Mouse (Mus musculus) layer of hippocampus, postnatal 25 days (tissue): ENCODE results near the gene Ccser1. TPM values are rescaled to one million over a fixed set of nuclear protein-coding genes. Genes with fewer than 3 reads are reported as not detected.

Source experiments
- DNase-seq, 2 experiments: peaks; one replicate each; pipeline ENCODE4 v3.0.0; 2022; ENCODE audit warnings: mixed read lengths in 2 of 2, low spot score in 1 of 2; ENCODE audit errors: extremely low spot score in 1 of 2
- total RNA-seq, 2 experiments: library from RNA; stranded (reverse); gene quantifications; 2 replicates each; pipeline ENCODE4 v1.2.3; 2021

Ccser1 gene
- 10 to 100 TPM; 28.9 to 41.0 TPM for total RNA-seq

GRCm38 (mm10) chr6:61179949-61180755 is at the start of gene Ccser1:
Ccser1 (plus strand) TSS chr6:61180324.
- DNase-seq: peak; percentile 51 to 67

GRCm38 (mm10) chr6:61136436-61136835 is 43.7 kb upstream of the Ccser1 start:
- DNase-seq: no peak

DNA sequence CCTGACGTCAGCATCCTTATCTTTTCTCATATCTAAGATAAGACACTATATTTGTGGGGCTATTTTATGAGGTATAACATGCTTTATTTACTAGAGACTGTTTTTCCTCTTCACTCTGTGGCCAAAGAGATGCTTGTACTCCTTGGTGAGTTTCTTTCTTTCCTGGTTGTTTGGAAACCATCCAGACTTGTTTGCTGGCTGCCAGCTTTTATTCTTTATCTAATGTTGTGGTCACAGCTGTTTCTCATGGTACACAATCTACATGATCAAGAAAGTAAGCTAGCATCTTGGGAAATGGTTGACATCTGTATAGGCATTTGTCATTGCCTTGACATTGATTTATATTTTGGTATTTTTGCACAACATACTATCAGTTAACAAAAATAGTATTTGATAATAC is 37.1 kb upstream of the Ccser1 start:
- DNase-seq: no peak

GRCm38 (mm10) chr6:61152924-61153323 is 27.2 kb upstream of the Ccser1 start:
- DNase-seq: no peak

DNA sequence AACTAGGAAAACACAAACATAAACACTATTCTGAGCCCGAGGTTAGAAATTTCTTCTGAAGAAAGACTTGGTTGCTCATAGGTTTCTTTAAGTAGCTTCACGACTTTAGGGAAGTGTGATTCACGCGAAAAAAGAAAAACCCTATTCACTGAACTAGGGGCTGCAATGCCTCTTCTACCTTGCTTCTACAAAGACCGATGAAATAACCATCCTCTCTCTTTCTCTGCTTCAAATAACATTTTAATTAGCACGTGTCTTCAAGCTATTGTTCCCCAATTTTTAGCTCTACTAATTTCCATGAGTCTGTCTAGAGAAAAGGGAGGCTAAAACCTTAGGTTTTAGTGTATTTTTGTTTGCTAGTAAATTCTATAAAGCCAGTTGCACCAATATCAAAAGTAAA is 25.5 kb upstream of the Ccser1 start:
- DNase-seq: no peak

DNA sequence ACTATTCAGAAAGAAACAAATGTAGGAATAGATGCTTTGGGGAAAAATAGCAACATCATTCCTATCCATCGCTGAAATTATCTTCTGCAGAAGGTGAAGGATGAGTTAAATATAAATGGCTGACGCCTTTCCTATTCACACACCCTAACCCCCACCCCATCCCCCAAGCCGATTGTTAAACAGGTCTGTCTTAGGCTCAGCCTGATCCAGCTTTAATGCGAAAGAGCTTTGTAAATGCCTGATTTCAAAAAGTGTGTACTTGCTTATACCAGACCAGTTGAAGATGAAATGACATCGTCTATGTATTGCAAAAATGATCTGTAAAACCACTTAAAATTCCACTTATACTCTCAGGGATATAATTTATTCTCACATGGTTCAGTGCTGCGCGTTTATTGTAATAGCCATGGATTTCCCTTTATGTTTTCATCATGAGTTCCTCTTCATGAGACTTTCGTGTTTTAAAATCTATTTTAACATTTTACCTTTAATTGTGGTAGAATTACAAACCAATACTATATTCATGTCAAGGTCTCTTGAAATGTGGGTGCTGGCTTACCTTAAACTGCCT is 25.0 kb upstream of the Ccser1 start:
- DNase-seq: no peak

GRCm38 (mm10) chr6:61155718-61156117 is 24.4 kb upstream of the Ccser1 start:
- DNase-seq: no peak

GRCm38 (mm10) chr6:61162117-61162516 is 18.0 kb upstream of the Ccser1 start:
- no peak for DNase-seq

DNA sequence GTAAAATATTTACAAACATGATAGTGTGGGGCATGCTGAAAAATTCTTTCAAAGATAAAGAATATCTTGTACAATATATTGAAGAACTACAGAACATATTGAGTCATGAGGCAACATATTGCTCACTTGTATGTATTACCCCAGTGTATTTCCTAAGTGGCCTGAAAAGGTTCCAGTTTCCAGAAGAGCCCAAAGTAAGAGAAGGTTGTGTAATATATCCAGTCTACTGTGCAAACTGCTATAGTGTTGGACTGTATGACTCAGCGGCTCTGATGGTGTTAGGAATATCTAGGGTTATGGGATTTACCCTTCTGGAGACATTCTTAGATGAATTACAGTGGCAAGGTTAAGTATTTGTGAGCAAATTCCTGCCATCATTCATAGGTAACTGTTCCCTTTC is 13.2 kb upstream of the Ccser1 start:
- DNase-seq: no peak

- no peak for DNase-seq
Observed at GRCm38 (mm10) chr6:61176126-61176525, 4.0 kb upstream of the Ccser1 start.

GRCm38 (mm10) chr6:61177476-61177875 is 2.6 kb upstream of the Ccser1 start:
- DNase-seq: no peak

GRCm38 (mm10) chr6:61179641-61179948 is 529 bp upstream of the Ccser1 start:
- no peak for DNase-seq

DNA sequence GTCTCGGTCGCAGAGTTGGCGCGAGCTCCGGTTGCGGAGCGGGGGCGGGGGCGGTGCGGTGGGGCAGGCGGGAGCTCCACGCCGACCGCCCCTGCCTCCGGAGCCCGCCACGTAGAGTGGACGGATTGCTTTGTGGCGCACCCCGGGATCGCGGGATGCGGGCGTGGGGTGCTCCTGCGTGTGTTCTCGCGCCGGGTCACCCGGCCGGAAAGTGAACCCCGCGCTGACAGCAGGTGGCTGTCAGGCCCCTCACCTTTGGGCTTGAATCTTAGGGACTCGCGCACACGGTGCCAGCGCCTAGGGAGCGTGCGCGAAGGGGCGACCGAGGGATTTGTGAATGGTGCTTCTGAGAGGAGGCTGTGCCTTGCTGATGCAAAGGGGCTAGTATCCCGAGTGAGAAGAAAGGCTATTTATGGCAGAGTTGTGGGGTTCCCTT is 650 bp downstream of the Ccser1 start:
- peak; percentile 31 to 59 for DNase-seq

GRCm38 (mm10) chr6:61189029-61189428 is 8.9 kb downstream of the Ccser1 start:
- DNase-seq: no peak

- no peak for DNase-seq
Observed at GRCm38 (mm10) chr6:61191597-61192386, 11.7 kb downstream of the Ccser1 start.

DNA sequence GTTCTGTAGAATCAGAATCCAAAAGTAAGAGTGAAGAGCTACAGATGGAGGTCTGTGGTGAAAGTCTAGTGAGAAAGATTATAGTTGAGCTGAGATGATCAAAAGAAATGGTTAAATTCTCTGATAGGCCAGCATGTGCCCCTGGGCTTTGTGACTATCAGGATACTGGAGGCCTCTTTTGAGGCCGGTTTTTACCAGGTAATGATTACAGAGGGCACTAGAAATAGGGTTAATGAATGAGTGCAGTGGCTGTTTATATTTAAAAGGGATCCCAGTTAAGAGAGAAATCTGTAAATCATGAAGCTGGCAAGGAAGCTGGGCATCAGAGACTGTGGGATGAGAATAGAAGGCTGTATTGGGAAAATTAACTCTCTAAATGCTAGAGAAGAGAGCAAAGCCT is 23.2 kb downstream of the Ccser1 start:
- no peak for DNase-seq

DNA sequence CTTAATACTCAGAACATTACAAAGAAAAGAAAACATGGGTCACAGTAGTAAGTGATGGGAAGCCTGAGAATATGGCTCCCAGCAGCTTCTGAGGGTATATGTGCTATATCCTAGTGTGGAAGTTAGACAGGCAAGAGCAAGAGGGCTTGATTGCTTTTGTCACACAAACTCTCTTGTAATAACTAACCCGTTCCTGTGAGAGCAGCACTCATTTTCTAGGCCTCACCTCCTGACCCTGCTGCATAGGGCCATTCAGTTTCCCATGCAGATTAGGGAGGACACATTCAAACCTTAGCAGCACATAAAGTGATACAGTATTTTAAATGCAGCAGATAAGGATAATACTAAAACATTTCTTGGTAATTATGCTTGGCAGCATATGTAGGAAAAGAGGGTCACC is 25.9 kb downstream of the Ccser1 start:
- no peak for DNase-seq

- DNase-seq: no peak
Observed at GRCm38 (mm10) chr6:61206619-61207018, 26.5 kb downstream of the Ccser1 start.

- no peak for DNase-seq
Observed at GRCm38 (mm10) chr6:61210061-61210737, 30.1 kb downstream of the Ccser1 start.

DNA sequence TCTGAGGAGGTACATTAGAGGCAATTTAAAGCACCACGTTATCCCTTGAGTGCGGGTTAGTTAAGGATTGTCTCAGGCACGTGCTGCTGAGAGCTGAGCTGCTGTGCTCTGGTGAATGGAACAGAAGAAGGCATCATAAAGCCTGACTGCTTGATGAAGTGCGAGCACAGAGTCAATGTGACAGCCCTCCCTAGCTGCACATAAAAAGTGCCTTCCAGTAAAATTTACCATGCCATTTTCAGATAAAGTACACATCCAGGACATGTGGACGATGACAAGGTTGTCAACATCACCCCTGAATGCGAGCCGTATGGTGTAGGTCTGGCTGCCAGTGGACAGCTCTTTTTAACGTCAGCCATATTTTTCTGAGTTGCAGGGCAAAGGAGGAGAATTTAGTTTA is 35.6 kb downstream of the Ccser1 start:
- no peak for DNase-seq

DNA sequence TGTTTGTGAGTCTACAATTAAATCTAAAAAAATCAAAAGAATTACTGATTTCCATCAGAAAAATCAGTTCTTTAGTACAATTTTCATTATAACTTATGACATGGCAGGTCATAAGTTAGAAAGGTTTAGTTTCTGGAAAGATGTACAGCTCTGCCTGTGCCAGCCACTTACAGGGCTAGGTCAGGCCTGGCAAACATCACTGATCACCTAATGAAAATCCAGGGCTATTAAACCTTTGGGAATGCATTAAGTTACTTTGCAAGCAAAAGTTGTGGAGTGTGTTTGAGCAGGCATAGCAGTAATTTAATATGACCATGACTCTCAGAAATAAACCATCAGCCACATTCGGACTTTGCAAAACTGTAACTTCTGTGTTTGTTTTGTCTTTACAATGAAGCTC is 36.4 kb downstream of the Ccser1 start:
- DNase-seq: no peak
